Comparison of ENCODE assay signal across 9 mouse cellular contexts in the genomic region with DNA sequence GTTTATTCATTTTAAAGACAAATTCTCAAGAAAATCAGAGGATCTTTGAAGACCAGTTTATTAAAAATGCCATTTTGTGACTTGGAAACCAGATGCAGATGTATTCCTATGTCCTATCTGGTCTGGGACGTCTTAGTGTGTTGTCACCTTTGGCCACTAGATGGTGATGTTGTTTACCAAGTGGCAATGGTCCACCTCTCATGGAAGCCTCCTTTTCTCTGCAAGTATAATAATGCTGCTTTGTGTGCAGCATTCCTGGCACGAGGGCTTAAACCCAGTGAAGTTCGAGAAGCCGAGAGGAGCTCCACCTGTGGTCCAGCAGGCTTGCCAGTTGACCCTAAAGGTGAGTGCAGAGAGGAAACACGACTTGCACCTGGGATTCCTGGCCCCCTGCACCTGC. TPM values are rescaled to one million over a fixed set of nuclear protein-coding genes. Genes with fewer than 3 reads are reported as not detected.
DNase-seq lines count a peak whose midpoint lies in the region; ATAC-seq and TF ChIP-seq lines count a peak whose summit lies in the region.
"Had no signal": no experiment of that assay in that cellular context is flagged by ENCODE, and none has a peak within 500 bp of the region (broad histone marks: within the 10 kb centered on the region; RNA-seq: fewer than 3 reads in every experiment).

No protein-coding gene starts in this region.

- TF ChIP-seq POLR2A in kidney, adult 2 months (IDR thresholded peaks at IDR 0.05; ENCODE audit: low read depth, low read length), result no peak

- WGBS in kidney, adult 2 months, result 16% methylated on average over 5 of the region's 5 CpGs

- intact Hi-C loops in left cerebral cortex, postnatal 4 days (cut with DNase I), result loop anchor here (5.0 kb wide), 1 partner anchor 44 kb away; no protein-coding TSS in a partner anchor

- ATAC-seq in activated CD4-positive, CD25-positive, alpha-beta regulatory T cell, adult 4 months, result peak; percentile 65
- ATAC-seq in monocyte, adult 5-6 weeks (replicated peaks; ENCODE audit: insufficient number of reproducible peaks, low FRiP score, low TSS enrichment, poor library complexity, severe bottlenecking), result peak; percentile 57

- H3K4me1 ChIP-seq in kidney, adult 2 months (ENCODE audit: control insufficient read depth, insufficient read depth, low read length), result no peaks in the 10 kb centered on the region

- DNase-seq in CD4-positive helper T cell, adult 2 months (ENCODE audit: low read depth, low spot score), result peak; percentile 35
- peak; percentile 86 for DNase-seq in embryo, embryonic 10 days (ENCODE audit: low spot score)
- peak; percentile 23 to 35 for DNase-seq in gastrocnemius, adult 8-10 months (ENCODE audit: low spot score in 2 of 2)
- DNase-seq in kidney, adult 2 months, result peak; percentile 74
- DNase-seq in left cerebral cortex, postnatal 4 days, result peak; percentile 57
- DNase-seq in thymus, postnatal 25 days, result peak; percentile 48

- H3K27me3 ChIP-seq in kidney, adult 2 months (replicated peaks; ENCODE audit: control insufficient read depth, insufficient read depth, low read length), result no peaks in the 10 kb centered on the region

- peak; percentile 51 for TF ChIP-seq CTCF in kidney, adult 2 months (conservative IDR thresholded peaks at IDR 0.05; ENCODE audit: insufficient read depth, insufficient read length, low read depth, low read length)

- H3K36me3 ChIP-seq in kidney, adult 2 months (ENCODE audit: control insufficient read depth, insufficient read depth, low read length), result no peaks in the 10 kb centered on the region

- no peak overlapping the region for H3K4me3 ChIP-seq in kidney, adult 2 months (ENCODE audit: insufficient read depth, low read depth, low read length)
- H3K4me3 ChIP-seq: heart, embryonic 13.5 days had no signal

- no peak overlapping the region for H3K27ac ChIP-seq in kidney, adult 2 months (ENCODE audit: insufficient read depth, low read depth, low read length)
- H3K27ac ChIP-seq: heart, embryonic 13.5 days had no signal

RNA-seq across cellular contexts. Expression of a gene that starts 3.5 kb away (rescaled TPM):
- polyA plus RNA-seq in activated CD4-positive, CD25-positive, alpha-beta regulatory T cell, adult 4 months (2017; shearing (Covaris generic)), result under 1 TPM; 0.15 to 0.85 TPM
- total RNA-seq in gastrocnemius, adult 8-10 months (2022), result under 1 TPM in 3 of 4 experiments, not detected in 1; 0.13 to 0.36 (median 0.20) TPM
- 0.48 and 0.63 TPM in 2 replicates for polyA plus RNA-seq in kidney, adult 2 months (2012; rRNA removed)
- total RNA-seq in left cerebral cortex, postnatal 4 days (2021), result under 1 TPM; 0.26 to 0.28 TPM
- total RNA-seq in monocyte, adult 5-6 weeks (2017), result 245 to 446 TPM (median 387 TPM) in 3 replicates

RNA-seq across cellular contexts. Expression of a gene that starts 3.6 kb away (rescaled TPM):
- polyA plus RNA-seq in activated CD4-positive, CD25-positive, alpha-beta regulatory T cell, adult 4 months (2017; shearing (Covaris generic)), result not detected
- total RNA-seq in gastrocnemius, adult 8-10 months (2022), result under 1 TPM in 2 of 4 experiments, not detected in 2; 0.05 to 0.21 TPM
- polyA plus RNA-seq in kidney, adult 2 months (2012; rRNA removed), result 0.52 and 0.55 TPM in 2 replicates
- under 1 TPM; 0.58 to 0.74 TPM for total RNA-seq in left cerebral cortex, postnatal 4 days (2021)
- total RNA-seq in monocyte, adult 5-6 weeks (2017), result 0.29 TPM in 1 of 3 replicates, not detected in the others

RNA-seq across cellular contexts. Expression of a gene that starts 43.6 kb away (rescaled TPM):
- polyA plus RNA-seq in activated CD4-positive, CD25-positive, alpha-beta regulatory T cell, adult 4 months (2017; shearing (Covaris generic)), result 1 to 10 TPM; 8.2 to 8.3 TPM
- 10 to 100 TPM; 20.4 to 26.1 (median 23.6) TPM for total RNA-seq in gastrocnemius, adult 8-10 months (2022)
- 31.5 and 35.6 TPM in 2 replicates for polyA plus RNA-seq in kidney, adult 2 months (2012; rRNA removed)
- 100 to 1,000 TPM; 113 to 139 TPM for total RNA-seq in left cerebral cortex, postnatal 4 days (2021)
- total RNA-seq in monocyte, adult 5-6 weeks (2017), result 45.0 to 54.5 TPM (median 52.3 TPM) in 3 replicates

Comparison
In these comparisons a context has a peak if more than half of its experiments do, and no peak if none do; other contexts are left out.
1. DNase-seq: peak in every context shown above with its lines; median percentile 86 in embryo, embryonic 10 days; 74 in kidney, adult 2 months; 57 in left cerebral cortex, postnatal 4 days; 48 in thymus, postnatal 25 days; 35 in CD4-positive helper T cell, adult 2 months; 29 in gastrocnemius, adult 8-10 months.
2. RNA of a gene that starts 3.5 kb away (total RNA-seq): 245 to 446 TPM in monocyte, adult 5-6 weeks; 0.26 to 0.28 TPM in left cerebral cortex, postnatal 4 days and 0.13 to 0.36 TPM in gastrocnemius, adult 8-10 months; every median in the first group is over 100 times any median in the second.